In genomic region chr9:118563356-118563755, GRCm38 (mm10) we compare ENCODE assay signal across 25 mouse cellular contexts.
"Had no signal": no experiment of that assay in that cellular context is flagged by ENCODE, and none has a peak within 500 bp of the region (broad histone marks: within the 10 kb centered on the region; RNA-seq: fewer than 3 reads in every experiment).

No protein-coding gene starts in this region.

- H3K27ac ChIP-seq: embryonic facial prominence, embryonic 10.5 days; embryonic facial prominence, embryonic 12.5 days; embryonic facial prominence, embryonic 13.5 days; embryonic facial prominence, embryonic 15.5 days; forebrain, embryonic 10.5 days; forebrain, embryonic 12.5 days; forebrain, embryonic 13.5 days; forebrain, embryonic 15.5 days; gastrocnemius, adult 2 months; heart, adult 2 months had no signal

- DNase-seq: cerebellum, adult 2 months; cerebellum, adult 8-10 months; cerebellum, adult 9-10 months; cerebellum, adult 9-11 months; cerebellum, postnatal 10 days; cerebellum, postnatal 14 days; cerebellum, postnatal 25 days; cerebellum, postnatal 36 days; embryo, embryonic 11 days; forebrain, postnatal 0 days; gastrocnemius, adult 2 months; gastrocnemius, postnatal 10 days; gastrocnemius, postnatal 14 days; gastrocnemius, postnatal 25 days; gastrocnemius, postnatal 36 days; heart, adult 2 months had no signal

- H3K9me3 ChIP-seq: embryonic facial prominence, embryonic 10.5 days; embryonic facial prominence, embryonic 12.5 days; embryonic facial prominence, embryonic 13.5 days; embryonic facial prominence, embryonic 15.5 days; forebrain, embryonic 10.5 days; forebrain, embryonic 12.5 days; forebrain, embryonic 13.5 days; forebrain, embryonic 15.5 days had no signal

- H3K4me1 ChIP-seq: embryonic facial prominence, embryonic 15.5 days; forebrain, embryonic 10.5 days; forebrain, embryonic 12.5 days; forebrain, embryonic 13.5 days; forebrain, embryonic 15.5 days had no signal

- H3K4me3 ChIP-seq: embryonic facial prominence, embryonic 10.5 days; embryonic facial prominence, embryonic 12.5 days; embryonic facial prominence, embryonic 13.5 days; embryonic facial prominence, embryonic 15.5 days; erythroblast, embryonic 14.5 days; forebrain, embryonic 10.5 days; forebrain, embryonic 12.5 days; forebrain, embryonic 13.5 days; forebrain, embryonic 15.5 days; gastrocnemius, adult 2 months; heart, adult 2 months had no signal

- H3K27me3 ChIP-seq: embryonic facial prominence, embryonic 12.5 days; embryonic facial prominence, embryonic 13.5 days; embryonic facial prominence, embryonic 15.5 days; forebrain, embryonic 12.5 days; forebrain, embryonic 13.5 days; forebrain, embryonic 15.5 days had no signal
